Comparison of ENCODE assay signal across 44 mouse cellular contexts in genomic region chr11:44348308-44348707, GRCm38 (mm10). TPM values are rescaled to one million over a fixed set of nuclear protein-coding genes. Genes with fewer than 3 reads are reported as not detected.
"Had no signal": no experiment of that assay in that cellular context is flagged by ENCODE, and none has a peak within 500 bp of the region (broad histone marks: within the 10 kb centered on the region; RNA-seq: fewer than 3 reads in every experiment).

No protein-coding gene starts in this region.

- H3K27me3 ChIP-seq: limb, embryonic 12.5 days; limb, embryonic 15.5 days; liver, embryonic 12.5 days; liver, embryonic 13.5 days; liver, embryonic 15.5 days; lung, embryonic 15.5 days; megakaryocyte, embryonic 14.5 days; midbrain, embryonic 12.5 days; midbrain, embryonic 13.5 days; midbrain, embryonic 15.5 days; neural tube, embryonic 12.5 days had no signal

- H3K4me1 ChIP-seq: limb, embryonic 10.5 days; limb, embryonic 12.5 days; limb, embryonic 13.5 days; limb, embryonic 15.5 days; liver, embryonic 12.5 days; liver, embryonic 13.5 days; liver, embryonic 15.5 days; lung, embryonic 15.5 days; megakaryocyte, embryonic 14.5 days; midbrain, embryonic 10.5 days; midbrain, embryonic 12.5 days; midbrain, embryonic 13.5 days; midbrain, embryonic 15.5 days; neural tube, embryonic 12.5 days had no signal

- H3K27ac ChIP-seq: limb, embryonic 10.5 days; limb, embryonic 12.5 days; limb, embryonic 13.5 days; limb, embryonic 15.5 days; liver, embryonic 12.5 days; liver, embryonic 13.5 days; liver, embryonic 14.5 days; liver, embryonic 15.5 days; lung, embryonic 15.5 days; macrophage; midbrain, embryonic 10.5 days; midbrain, embryonic 12.5 days; midbrain, embryonic 13.5 days; midbrain, embryonic 15.5 days; neural tube, embryonic 12.5 days had no signal

- H3K9ac ChIP-seq: limb, embryonic 12.5 days; limb, embryonic 13.5 days; limb, embryonic 15.5 days; liver, embryonic 12.5 days; liver, embryonic 13.5 days; liver, embryonic 14.5 days; liver, embryonic 15.5 days; liver, postnatal 0 days; lung, embryonic 14.5 days; lung, embryonic 15.5 days; midbrain, embryonic 12.5 days; midbrain, embryonic 13.5 days; midbrain, embryonic 15.5 days; neural tube, embryonic 12.5 days had no signal

- H3K36me3 ChIP-seq: limb, embryonic 10.5 days; limb, embryonic 12.5 days; limb, embryonic 13.5 days; limb, embryonic 15.5 days; liver, embryonic 12.5 days; liver, embryonic 13.5 days; liver, embryonic 15.5 days; lung, embryonic 15.5 days; midbrain, embryonic 10.5 days; midbrain, embryonic 12.5 days; midbrain, embryonic 13.5 days; midbrain, embryonic 15.5 days; neural tube, embryonic 12.5 days had no signal

- DNase-seq: left cerebral cortex, postnatal 4 days; liver; liver, embryonic 13.5 days; liver, postnatal 0 days; lung, adult 18-20 months; lung, adult 2 months; lung, embryonic 14.5 days; lung, postnatal 10 days; lung, postnatal 14 days; lung, postnatal 36 days; lung, postnatal 4 days; midbrain, embryonic 14.5 days had no signal

- H3K9me3 ChIP-seq: limb, embryonic 10.5 days; limb, embryonic 12.5 days; limb, embryonic 13.5 days; limb, embryonic 15.5 days; liver, embryonic 12.5 days; liver, embryonic 13.5 days; liver, embryonic 15.5 days; lung, embryonic 15.5 days; megakaryocyte, embryonic 14.5 days; midbrain, embryonic 10.5 days; midbrain, embryonic 12.5 days; midbrain, embryonic 13.5 days; midbrain, embryonic 15.5 days; neural tube, embryonic 12.5 days had no signal

- H3K4me3 ChIP-seq: limb, embryonic 10.5 days; limb, embryonic 12.5 days; limb, embryonic 13.5 days; limb, embryonic 15.5 days; liver, embryonic 12.5 days; liver, embryonic 13.5 days; liver, embryonic 15.5 days; lung, embryonic 15.5 days; megakaryocyte, embryonic 14.5 days; midbrain, embryonic 10.5 days; midbrain, embryonic 12.5 days; midbrain, embryonic 13.5 days; midbrain, embryonic 15.5 days; myocyte; neural tube, embryonic 12.5 days had no signal

- H3K4me2 ChIP-seq: limb, embryonic 12.5 days; limb, embryonic 13.5 days; limb, embryonic 15.5 days; liver, embryonic 11.5 days; liver, embryonic 12.5 days; liver, embryonic 13.5 days; liver, embryonic 15.5 days; lung, embryonic 14.5 days; lung, embryonic 15.5 days; midbrain, embryonic 11.5 days; midbrain, embryonic 12.5 days; midbrain, embryonic 13.5 days; midbrain, embryonic 15.5 days; neural tube, embryonic 12.5 days had no signal

RNA-seq across cellular contexts. Expression of gene Il12b, which starts 51.6 kb away (rescaled TPM):
- total RNA-seq: left cerebral cortex, adult 8-10 months; left cerebral cortex, postnatal 14 days; left cerebral cortex, postnatal 25 days; left cerebral cortex, postnatal 36 days; left cerebral cortex, postnatal 4 days; liver, adult 2 months; megakaryocyte progenitor cell, adult 5-6 weeks; megakaryocyte, adult 5-6 weeks; megakaryocyte-erythroid progenitor cell, adult 5-6 weeks; midbrain, postnatal 0 days; monocyte, adult 5-6 weeks had no signal
- polyA plus RNA-seq: limb, embryonic 10.5 days; limb, embryonic 12.5 days; liver, adult 2 months; liver, embryonic 11.5 days; liver, embryonic 13.5 days; liver, embryonic 15.5 days; liver, embryonic 16.5 days; liver, postnatal 0 days; lung, embryonic 14.5 days; lung, embryonic 15.5 days; lung, embryonic 16.5 days; midbrain, embryonic 10.5 days; midbrain, embryonic 11.5 days; midbrain, embryonic 12.5 days; midbrain, embryonic 13.5 days; midbrain, embryonic 15.5 days; midbrain, embryonic 16.5 days; midbrain, postnatal 0 days; myocyte; neural tube, embryonic 11.5 days; neural tube, embryonic 12.5 days had no signal
